Mouse (Mus musculus) ES-E14 (cell line): Measurements from ENCODE around the gene Hivep3.
A peak's percentile ranks its signal among the peaks of the same experiment; 100 is the strongest.

Experiments used
- CHD2 ChIP-seq: IDR thresholded peaks from 2 replicates; pipeline ENCODE4 v1.6.1; 2014; ENCODE audit warnings: mild to moderate bottlenecking, low read depth, low read length, inconsistent platforms
- ZC3H11A ChIP-seq: IDR thresholded peaks from 2 replicates; pipeline ENCODE4 v1.6.1; 2012; ENCODE audit warnings: low read depth, mild to moderate bottlenecking, inconsistent platforms, low read length, borderline replicate concordance
- ZNF384 ChIP-seq: IDR thresholded peaks from 2 replicates; pipeline ENCODE4 v1.6.1; 2012; ENCODE audit warnings: low read depth, low read length, inconsistent platforms

DNA sequence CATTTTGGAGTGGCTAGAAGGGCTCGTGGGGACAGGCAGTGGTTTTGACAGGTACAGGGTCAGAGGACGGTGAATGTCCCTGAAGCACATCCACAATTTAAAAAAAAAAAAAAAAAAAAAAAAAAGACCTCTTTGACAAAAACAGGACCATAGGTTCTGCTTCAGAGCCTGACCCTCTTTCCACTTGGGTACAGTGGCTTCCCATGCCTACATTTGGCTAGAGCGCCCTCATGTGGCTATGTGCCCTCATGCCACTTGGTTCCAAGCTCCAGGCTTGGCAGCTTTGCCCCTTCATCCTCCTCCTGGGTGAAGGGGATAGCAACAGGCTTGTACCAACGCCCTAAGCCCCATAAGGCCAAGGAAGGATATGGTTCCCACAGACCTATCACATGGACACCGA is 371.0 kb downstream of the Hivep3 start:
- TF ChIP-seq CHD2 (no peak), ZC3H11A (peak; percentile 66; the same call in 1 of the 2 replicates), ZNF384 (peak; percentile 66)
